Mouse (Mus musculus): Measurements from ENCODE around the gene B3galt1.

The B3galt1 gene

GRCm38 (mm10) chr2:68052481-68052880 is 486.8 kb downstream of the B3galt1 start:
- DNase-seq (ENCODE audit: low spot score in 2 of 2), result no peak

GRCm38 (mm10) chr2:68053243-68053642 is 487.6 kb downstream of the B3galt1 start:
- DNase-seq (ENCODE audit: low spot score in 2 of 2), result no peak

GRCm38 (mm10) chr2:68061341-68061740 is 495.7 kb downstream of the B3galt1 start:
- DNase-seq (ENCODE audit: low spot score in 2 of 2), result no peak

GRCm38 (mm10) chr2:68079426-68080360 is 514.0 kb downstream of the B3galt1 start:
- DNase-seq (ENCODE audit: low spot score in 2 of 2), result no peak

GRCm38 (mm10) chr2:68080872-68081280 is 515.2 kb downstream of the B3galt1 start:
- no peak for DNase-seq (ENCODE audit: low spot score in 2 of 2)

GRCm38 (mm10) chr2:68084483-68084882 is 518.8 kb downstream of the B3galt1 start:
- DNase-seq (ENCODE audit: low spot score in 2 of 2), result no peak

GRCm38 (mm10) chr2:68086101-68086500 is 520.4 kb downstream of the B3galt1 start:
- DNase-seq (ENCODE audit: low spot score in 2 of 2), result no peak

- DNase-seq (ENCODE audit: low spot score in 2 of 2), result no peak
Measured at GRCm38 (mm10) chr2:68091559-68091958, 525.9 kb downstream of the B3galt1 start.

- DNase-seq (ENCODE audit: low spot score in 2 of 2), result no peak
Measured at GRCm38 (mm10) chr2:68104641-68105040, 539.0 kb downstream of the B3galt1 start.

- DNase-seq (ENCODE audit: low spot score in 2 of 2), result no peak
Measured at GRCm38 (mm10) chr2:68118076-68118475, 552.4 kb downstream of the B3galt1 start.

GRCm38 (mm10) chr2:68124751-68125150 is 559.1 kb downstream of the B3galt1 start:
- DNase-seq (ENCODE audit: low spot score in 2 of 2), result no peak

- DNase-seq (ENCODE audit: low spot score in 2 of 2), result no peak
Measured at GRCm38 (mm10) chr2:68141094-68141493, 575.4 kb downstream of the B3galt1 start.

GRCm38 (mm10) chr2:68143292-68143691 is 577.6 kb downstream of the B3galt1 start:
- DNase-seq (ENCODE audit: low spot score in 2 of 2), result no peak

GRCm38 (mm10) chr2:68159751-68160150 is 594.1 kb downstream of the B3galt1 start:
- no peak for DNase-seq (ENCODE audit: low spot score in 2 of 2)

- DNase-seq (ENCODE audit: low spot score in 2 of 2), result no peak
Measured at GRCm38 (mm10) chr2:68160566-68160965, 594.9 kb downstream of the B3galt1 start.

GRCm38 (mm10) chr2:68162012-68162411 is 596.3 kb downstream of the B3galt1 start:
- DNase-seq (ENCODE audit: low spot score in 2 of 2), result no peak

GRCm38 (mm10) chr2:68171306-68171705 is 605.6 kb downstream of the B3galt1 start:
- no peak for DNase-seq (ENCODE audit: low spot score in 2 of 2)
